Mouse (Mus musculus) ES-E14 (cell line): ENCODE results near the gene Mrpl54. TPM values are rescaled to one million over a fixed set of nuclear protein-coding genes. Genes with fewer than 3 reads are reported as not detected.

Experiments
- DNase-seq: peaks from one replicate; pipeline ENCODE4 v3.0.0-alpha.2; 2013; ENCODE audit warnings: low read depth, low spot score
- H3K27ac ChIP-seq: 2 replicates; pipeline ENCODE4 v1.5.1; 2012; ENCODE audit warnings: low read depth, mild to moderate bottlenecking, low read length, moderate library complexity, mixed read lengths; ENCODE audit not compliant: poor library complexity, insufficient read depth, severe bottlenecking
- H3K36me3 ChIP-seq: 2 replicates; pipeline ENCODE4 v1.6.1; 2012; ENCODE audit warnings: mild to moderate bottlenecking, low read length, moderate library complexity, mixed read lengths; ENCODE audit not compliant: control insufficient read depth, poor library complexity, insufficient read depth, severe bottlenecking
- H3K4me1 ChIP-seq, 2 experiments: fragments of 150-350 bp in 1 of 2; sonication (generic) in 1 of 2; 2 replicates each; pipeline ENCODE4 v1.6.1; 2012; ENCODE audit warnings: low read length in 2 of 2, mild to moderate bottlenecking in 1 of 2, mixed read lengths in 1 of 2; ENCODE audit not compliant: control insufficient read depth in 2 of 2, insufficient read depth in 2 of 2, poor library complexity in 1 of 2
- H3K4me3 ChIP-seq, 2 experiments: fragments of 150-350 bp in 1 of 2; sonication (generic) in 1 of 2; 2 replicates each; pipeline ENCODE4 v1.5.1; 2012; ENCODE audit warnings: low read length in 2 of 2, low read depth in 1 of 2, mild to moderate bottlenecking in 1 of 2, mixed read lengths in 1 of 2; ENCODE audit not compliant: insufficient read depth in 1 of 2, poor library complexity in 1 of 2, severe bottlenecking in 1 of 2
- H3K9ac ChIP-seq: 2 replicates; pipeline ENCODE4 v1.6.1; 2012; ENCODE audit warnings: low read depth, mild to moderate bottlenecking, low read length, mixed read lengths; ENCODE audit not compliant: poor library complexity, insufficient read depth, severe bottlenecking
- H3K9me3 ChIP-seq: fragments of 150-350 bp; sonication (generic); 2 replicates; pipeline ENCODE4 v1.6.1; 2012; ENCODE audit warnings: low read depth, mild to moderate bottlenecking, low read length; ENCODE audit not compliant: control insufficient read depth, insufficient read depth
- CHD2 ChIP-seq: IDR thresholded peaks from 2 replicates; pipeline ENCODE4 v1.6.1; 2014; ENCODE audit warnings: mild to moderate bottlenecking, low read depth, low read length, inconsistent platforms
- HCFC1 ChIP-seq: IDR thresholded peaks from 2 replicates; pipeline ENCODE4 v1.6.1; 2012; ENCODE audit warnings: low read length, inconsistent platforms, borderline replicate concordance; ENCODE audit not compliant: insufficient read depth
- MAFK ChIP-seq: IDR thresholded peaks from 2 replicates; pipeline ENCODE4 v1.6.1; 2014; ENCODE audit warnings: mild to moderate bottlenecking, low read depth, low read length, inconsistent platforms; ENCODE audit not compliant: insufficient read depth
- ZC3H11A ChIP-seq: IDR thresholded peaks from 2 replicates; pipeline ENCODE4 v1.6.1; 2012; ENCODE audit warnings: low read depth, mild to moderate bottlenecking, inconsistent platforms, low read length, borderline replicate concordance
- ZNF384 ChIP-seq: IDR thresholded peaks from 2 replicates; pipeline ENCODE4 v1.6.1; 2012; ENCODE audit warnings: low read depth, low read length, inconsistent platforms
- in situ Hi-C, 2 experiments: fragments of 600-800 bp; cut with MboI; formaldehyde crosslinking; loops; one replicate each; pipeline ENCODE4 v1.15.1; 2025; ENCODE audit warnings: low sequenced_read_pairs in 2 of 2, inconsistent platforms in 1 of 2; ENCODE audit not compliant: unreplicated experiment in 2 of 2
- total RNA-seq: library from RNA; depleted of rRNA; stranded (reverse); fragments of 300-350 nt; gene quantifications from 2 replicates; pipeline ENCODE4 v1.2.3, GENCODE M21; 2012

Gene Mrpl54
- total RNA-seq, 1 experiment = 138 TPM

DNA sequence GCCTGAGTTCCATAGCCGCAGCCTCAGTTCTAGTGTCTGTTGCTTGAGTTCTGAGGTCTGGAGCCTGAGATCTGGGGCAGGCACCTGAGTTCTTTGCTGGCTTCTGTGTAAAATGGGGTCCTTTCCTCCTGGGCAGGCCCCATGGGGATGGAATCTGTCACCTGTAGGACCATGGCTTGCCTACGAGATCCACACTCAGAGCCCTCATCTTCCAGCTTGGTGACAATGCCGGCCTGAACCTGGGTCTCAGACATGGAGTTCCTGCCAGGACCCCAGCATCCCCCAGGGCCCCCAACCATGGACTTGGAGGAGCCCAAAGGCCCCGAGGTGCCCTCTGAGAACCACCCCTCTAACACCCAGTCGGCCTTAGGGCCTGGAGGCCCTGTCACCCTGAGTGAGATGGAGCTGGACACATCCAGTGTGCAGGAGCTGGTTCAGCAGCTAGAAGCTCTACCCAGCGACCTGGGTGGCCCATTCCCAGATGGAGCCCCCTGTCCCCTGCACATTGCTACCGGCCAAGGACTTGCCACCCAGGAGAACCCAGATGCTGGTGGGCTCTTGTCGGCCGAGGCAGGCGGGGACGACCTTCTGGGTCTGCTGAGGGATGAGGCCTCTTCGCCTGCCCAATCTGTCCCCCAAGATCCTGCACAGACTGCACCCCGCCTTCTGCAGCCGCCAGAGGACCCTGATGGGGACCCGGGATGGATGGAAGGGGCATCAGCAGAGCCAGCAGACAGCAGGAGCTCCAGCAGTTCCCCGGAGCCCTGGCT, 2.1 kb upstream of the Mrpl54 start:
- Histone ChIP-seq H3K4me3 (peak overlapping the region; percentile 92 to 98), H3K9me3 (no peaks in the 10 kb centered on the region), H3K36me3 (peaks cover 45% of the 10 kb centered on the region; the same call in 1 of the 2 replicates), H3K9ac (peak overlapping the region; percentile 93), H3K4me1 (peaks cover 0 to 15% of the 10 kb centered on the region in 2 experiments; a peak in 2 of 4 replicates), H3K27ac (no peak overlapping the region)
- DNase-seq = no peak
- in situ Hi-C loops = no loop called here
- TF ChIP-seq ZC3H11A = no peak
- TF ChIP-seq ZNF384 = no peak
- no peak for TF ChIP-seq HCFC1
- TF ChIP-seq MAFK = no peak
- TF ChIP-seq CHD2 = no peak

DNA sequence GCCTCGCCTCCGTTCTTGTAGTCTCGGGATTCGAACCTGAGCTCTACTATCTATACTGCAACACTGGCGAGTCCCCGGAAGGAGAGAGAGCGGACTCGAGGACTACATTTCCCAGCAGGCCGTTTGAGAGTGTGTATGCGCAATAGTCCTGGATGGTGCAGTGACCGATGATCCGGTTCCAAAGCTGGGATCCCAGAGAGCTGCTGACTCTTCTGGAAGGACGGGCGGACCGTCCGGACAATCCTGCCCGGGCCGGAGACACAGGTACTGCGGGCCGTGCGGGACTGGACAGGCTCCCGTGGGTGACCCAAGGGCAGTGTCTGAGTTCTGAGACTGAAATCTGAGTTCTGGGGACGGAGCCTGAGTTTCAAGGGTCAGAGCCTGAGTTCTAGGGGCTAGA, 1.3 kb upstream of the Mrpl54 start:
- peak overlapping the region; percentile 37; the same call in 1 of the 2 replicates for H3K27ac ChIP-seq
- H3K9ac ChIP-seq = peak overlapping the region; percentile 93
- peaks cover 43% of the 10 kb centered on the region; the same call in 1 of the 2 replicates for H3K36me3 ChIP-seq
- H3K4me1 ChIP-seq = peaks cover 0 to 15% of the 10 kb centered on the region in 2 experiments; a peak in 2 of 4 replicates
- peak overlapping the region; percentile 92 to 98 for H3K4me3 ChIP-seq
- in situ Hi-C loops = no loop called here
- TF ChIP-seq HCFC1 (peak; percentile 96), CHD2 (no peak)
- peak; percentile 69 for DNase-seq
- H3K9me3 ChIP-seq = no peaks in the 10 kb centered on the region

DNA sequence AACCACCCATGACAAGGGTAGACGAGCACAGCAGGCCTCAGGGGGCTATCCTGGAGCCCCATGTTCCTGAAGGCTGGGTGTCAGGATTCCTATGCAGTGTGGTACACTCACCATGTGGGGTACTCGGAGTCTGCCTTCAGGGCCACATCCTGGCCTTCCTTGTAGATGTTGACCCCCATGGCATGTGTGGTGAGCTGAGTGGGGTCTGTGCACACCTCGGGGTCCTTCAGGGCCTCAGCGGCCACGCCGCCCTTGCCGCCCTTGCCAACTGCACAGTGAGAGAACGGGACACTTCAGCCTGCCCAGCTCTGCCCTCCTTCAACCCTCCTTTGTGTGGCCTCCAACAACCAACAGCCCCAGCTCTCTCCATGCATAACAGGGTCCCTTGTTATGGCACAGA, 1.2 kb downstream of the Mrpl54 start:
- H3K27ac ChIP-seq = no peak overlapping the region
- TF ChIP-seq ZC3H11A (no peak), MAFK (no peak), HCFC1 (no peak), ZNF384 (no peak), CHD2 (no peak)
- H3K9me3 ChIP-seq = no peaks in the 10 kb centered on the region
- peak overlapping the region; percentile 9; the same call in 1 of the 2 replicates for H3K9ac ChIP-seq
- H3K4me1 ChIP-seq = peaks cover 3 to 10% of the 10 kb centered on the region in 2 experiments; a peak in 2 of 4 replicates
- no peak for DNase-seq
- H3K36me3 ChIP-seq = peaks cover 22% of the 10 kb centered on the region; the same call in 1 of the 2 replicates
- in situ Hi-C loops = no loop called here
- no peak overlapping the region for H3K4me3 ChIP-seq

DNA sequence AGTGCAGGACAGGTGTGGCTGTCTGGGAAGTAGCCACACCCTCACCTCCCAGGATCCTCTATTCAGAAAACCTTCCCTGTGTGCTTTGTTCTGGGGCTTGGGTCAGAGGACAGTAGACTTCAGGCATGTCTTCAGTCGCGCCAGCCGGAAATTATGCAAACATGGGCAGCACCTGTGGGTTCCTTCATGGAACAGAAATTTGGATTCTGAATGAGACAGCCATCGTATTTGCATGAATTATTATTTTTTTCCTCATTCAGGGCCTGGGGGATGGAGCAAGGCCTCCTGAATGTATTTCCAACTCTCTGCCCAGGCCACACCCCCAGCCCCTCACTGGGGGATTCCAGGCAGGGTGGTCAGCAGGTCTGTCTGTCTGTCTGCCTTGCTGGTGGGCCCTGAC, 5.7 kb downstream of the Mrpl54 start:
- Histone ChIP-seq H3K27ac (no peak overlapping the region), H3K4me3 (no peak overlapping the region), H3K9me3 (no peaks in the 10 kb centered on the region), H3K9ac (no peak overlapping the region), H3K4me1 (peaks cover 3 to 13% of the 10 kb centered on the region in 2 experiments; a peak in 1 of 4 replicates), H3K36me3 (peaks cover 22% of the 10 kb centered on the region; the same call in 1 of the 2 replicates)
- in situ Hi-C loops = no loop called here
- DNase-seq = no peak
- TF ChIP-seq CHD2 (no peak), ZNF384 (no peak), ZC3H11A (no peak), HCFC1 (no peak), MAFK (no peak)
